Mouse (Mus musculus) testis, postnatal 10 days (tissue): Measurements from ENCODE around the gene Ctsd.
A peak's percentile ranks its signal among the peaks of the same experiment; 100 is the strongest.

Source experiments
- DNase-seq: peaks from one replicate; pipeline ENCODE4 v3.0.0; 2021; ENCODE audit warnings: low spot score

Ctsd gene

DNA sequence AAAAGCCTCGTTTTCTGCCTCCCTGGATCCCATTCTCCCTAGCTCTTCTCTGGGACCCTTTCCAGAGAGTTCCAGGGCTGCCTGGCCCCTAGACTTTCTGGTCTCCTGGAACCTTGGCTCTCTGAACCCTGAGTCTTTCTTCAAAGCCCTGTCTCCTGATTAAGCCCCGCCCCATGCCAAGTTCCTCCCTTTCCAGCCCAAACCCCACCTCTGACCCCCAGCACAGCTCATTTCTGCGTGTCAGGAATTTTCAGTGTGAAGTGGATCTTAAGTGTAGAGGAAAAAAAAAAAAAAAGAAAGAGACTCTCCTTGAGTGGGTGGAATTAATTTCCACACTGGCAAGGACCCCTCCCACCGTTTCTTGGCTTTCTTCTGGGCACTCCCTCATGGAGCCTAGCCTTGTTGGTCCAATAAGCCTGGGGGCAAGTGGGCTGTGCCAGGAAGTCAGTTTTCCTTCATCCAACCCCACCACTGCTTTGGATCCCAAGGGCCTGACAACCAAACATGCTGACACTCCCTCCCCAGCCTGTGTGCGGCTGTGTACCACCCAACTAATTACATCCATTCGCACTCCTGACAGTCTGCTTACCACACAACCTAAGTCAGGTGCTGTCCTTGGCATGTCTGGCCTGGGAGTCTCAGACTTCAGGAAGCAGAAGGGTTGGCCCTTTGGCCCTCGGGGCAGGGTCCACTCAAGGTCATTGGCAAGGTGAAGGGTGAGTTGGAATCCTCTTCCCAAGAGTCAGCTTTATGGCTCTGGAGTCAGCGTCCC, 14.0 kb downstream of the Ctsd start, which contains the start of gene Ifitm10:
Gene Ifitm10 (minus strand): TSS at position 113 of the 772 bp plus-strand sequence.
- no peak for DNase-seq

DNA sequence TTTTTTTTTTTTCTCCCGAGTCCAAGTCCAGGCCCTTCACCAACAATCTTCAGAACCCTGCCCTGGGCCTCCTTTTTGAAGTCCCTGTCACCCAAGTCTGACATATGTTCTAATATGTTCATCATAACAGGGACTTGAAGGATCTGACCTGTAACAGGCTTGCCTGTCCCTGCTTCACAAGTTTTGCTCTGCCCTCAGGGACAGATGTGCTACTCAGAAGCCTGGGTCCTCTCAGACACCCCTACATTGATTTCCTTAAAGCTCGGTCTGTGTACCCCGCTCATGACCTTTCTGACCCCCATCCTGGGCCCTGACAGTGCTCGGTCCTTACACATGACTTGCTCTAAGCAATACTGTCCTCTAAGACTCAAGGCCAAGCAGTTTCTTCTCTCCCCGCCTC, 14.8 kb downstream of the Ctsd start:
- no peak for DNase-seq

- no peak for DNase-seq
These were observed 15.8 kb downstream of the Ctsd start for GRCm38 (mm10) chr7:142371768-142372661.

- no peak for DNase-seq
These were observed 16.5 kb downstream of the Ctsd start for GRCm38 (mm10) chr7:142371398-142371767.

DNA sequence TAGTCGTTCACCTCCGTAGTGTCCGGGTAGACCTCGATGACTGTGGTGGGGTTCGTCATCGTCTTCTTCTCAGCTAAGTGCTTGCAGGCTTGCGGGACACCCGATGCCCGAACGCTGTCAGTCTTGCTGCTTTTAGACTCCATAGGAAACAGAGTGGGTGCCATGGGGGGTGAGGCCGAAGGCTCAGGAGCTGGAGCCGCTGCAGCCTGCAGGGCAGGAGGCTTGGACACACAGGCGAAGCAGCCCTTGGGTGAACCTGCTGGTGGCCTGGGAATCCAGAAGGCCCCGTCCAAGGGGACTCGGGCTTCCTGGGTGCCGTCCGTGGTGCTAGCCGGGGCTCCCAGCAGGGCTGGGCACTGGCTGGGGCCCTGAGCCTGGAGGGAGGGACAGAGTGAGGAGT, 16.9 kb downstream of the Ctsd start:
- no peak for DNase-seq

DNA sequence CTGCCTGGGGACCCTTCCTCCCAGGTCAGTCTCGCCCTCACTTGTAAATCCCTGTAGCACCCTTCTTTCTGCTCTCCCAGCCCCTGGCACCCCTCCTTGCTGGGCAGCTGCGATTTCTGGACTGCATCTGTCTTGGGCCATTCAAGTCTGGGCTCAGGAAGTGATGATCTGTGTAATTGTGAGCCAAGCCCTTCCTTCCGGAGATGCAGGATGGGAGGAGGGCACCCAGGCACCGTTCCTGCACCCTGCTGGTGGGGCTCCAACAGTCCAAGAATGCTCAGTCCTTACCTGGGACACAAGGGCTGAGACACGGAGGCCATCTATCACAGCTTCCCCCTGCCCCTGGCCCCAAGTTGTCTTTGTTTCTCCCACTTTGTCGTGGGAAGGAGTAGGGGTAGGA, 18.0 kb downstream of the Ctsd start:
- no peak for DNase-seq

GRCm38 (mm10) chr7:142368856-142369255, 19.0 kb downstream of the Ctsd start:
- DNase-seq, result no peak

DNA sequence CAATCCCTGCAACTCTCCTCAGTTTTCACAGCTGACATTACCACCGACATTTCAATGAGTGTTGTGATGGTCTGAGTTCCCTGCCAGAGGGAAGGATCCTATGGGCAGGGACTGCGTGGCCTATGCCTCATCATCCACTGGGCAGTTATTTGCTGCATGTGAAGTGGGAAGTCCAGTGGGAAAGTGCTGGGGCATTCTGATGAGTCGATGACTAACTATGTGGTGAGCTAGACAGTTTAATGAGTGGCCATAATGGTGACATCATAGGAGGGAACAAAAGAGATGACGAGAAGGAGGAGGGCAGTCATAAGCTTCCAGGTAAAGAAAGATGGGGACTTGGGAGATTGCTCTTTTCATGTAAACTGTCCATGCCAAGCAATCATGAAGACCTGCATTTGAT, 24.7 kb downstream of the Ctsd start:
- no peak for DNase-seq

- no peak for DNase-seq
These were observed 27.1 kb downstream of the Ctsd start for GRCm38 (mm10) chr7:142360743-142361142.

DNA sequence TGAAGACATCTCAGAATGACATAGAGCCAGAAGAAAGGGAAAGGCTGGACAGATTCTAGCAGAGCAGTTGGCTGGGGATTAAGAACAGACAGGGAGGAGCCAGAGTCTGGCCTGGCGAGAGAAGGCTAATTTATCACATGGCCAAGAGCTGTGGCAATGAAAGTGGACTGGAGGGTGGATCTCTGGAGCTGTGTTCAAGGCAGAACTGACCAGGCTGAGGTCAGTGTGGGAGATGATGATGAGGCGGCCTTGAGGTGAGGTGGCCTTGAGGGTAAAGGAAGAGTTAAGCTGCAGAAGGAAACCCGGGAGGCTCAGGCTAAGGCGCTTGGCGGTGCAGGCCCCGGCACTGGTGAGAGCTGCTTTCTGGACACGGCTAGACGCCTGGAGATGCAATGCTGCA, 28.7 kb downstream of the Ctsd start:
- no peak for DNase-seq

GRCm38 (mm10) chr7:142357566-142357965, 30.3 kb downstream of the Ctsd start:
- DNase-seq, result no peak

- no peak for DNase-seq
These were observed 33.1 kb downstream of the Ctsd start for GRCm38 (mm10) chr7:142354661-142355233.

- no peak for DNase-seq
These were observed 34.0 kb downstream of the Ctsd start for GRCm38 (mm10) chr7:142353854-142354253.

- DNase-seq, result no peak
These were observed 36.3 kb downstream of the Ctsd start for GRCm38 (mm10) chr7:142351569-142351968.

DNA sequence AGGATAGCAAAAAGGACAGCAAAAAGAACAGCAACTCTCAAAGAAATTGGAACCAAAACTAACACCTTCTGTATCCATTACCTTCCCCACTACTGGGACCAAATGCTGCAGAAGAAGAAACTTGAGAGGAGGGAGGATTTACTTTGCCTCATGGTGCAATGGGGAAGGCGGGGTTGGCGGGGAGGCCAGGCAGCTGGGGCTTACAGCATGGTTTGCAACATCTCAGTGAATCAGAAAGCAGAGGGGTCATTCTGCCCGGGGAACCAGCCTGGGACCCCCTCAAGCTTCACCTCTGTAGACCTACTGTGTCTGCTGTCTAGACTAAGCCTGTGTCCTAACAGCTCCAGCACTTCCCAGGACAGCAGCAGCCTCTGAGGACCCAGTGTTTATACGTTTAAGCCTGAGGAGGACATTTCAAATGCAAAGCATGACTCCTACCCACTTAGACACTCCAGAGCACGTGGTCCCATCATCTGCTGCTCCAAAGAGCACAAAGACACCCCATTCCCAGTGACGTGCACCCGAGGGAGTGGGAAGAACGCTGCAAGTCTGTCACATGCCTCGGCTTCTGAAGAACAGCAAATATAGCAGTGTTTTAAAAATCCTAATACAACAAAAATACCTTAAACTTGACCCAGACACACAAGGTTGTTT, 38.4 kb downstream of the Ctsd start:
- DNase-seq, result no peak

GRCm38 (mm10) chr7:142347542-142347941, 40.3 kb downstream of the Ctsd start:
- DNase-seq, result no peak

GRCm38 (mm10) chr7:142342247-142342640, 45.6 kb downstream of the Ctsd start:
- no peak for DNase-seq

GRCm38 (mm10) chr7:142341564-142342246, 46.1 kb downstream of the Ctsd start:
- DNase-seq, result no peak

- no peak for DNase-seq
These were observed 47.4 kb downstream of the Ctsd start for GRCm38 (mm10) chr7:142340269-142340970.

DNA sequence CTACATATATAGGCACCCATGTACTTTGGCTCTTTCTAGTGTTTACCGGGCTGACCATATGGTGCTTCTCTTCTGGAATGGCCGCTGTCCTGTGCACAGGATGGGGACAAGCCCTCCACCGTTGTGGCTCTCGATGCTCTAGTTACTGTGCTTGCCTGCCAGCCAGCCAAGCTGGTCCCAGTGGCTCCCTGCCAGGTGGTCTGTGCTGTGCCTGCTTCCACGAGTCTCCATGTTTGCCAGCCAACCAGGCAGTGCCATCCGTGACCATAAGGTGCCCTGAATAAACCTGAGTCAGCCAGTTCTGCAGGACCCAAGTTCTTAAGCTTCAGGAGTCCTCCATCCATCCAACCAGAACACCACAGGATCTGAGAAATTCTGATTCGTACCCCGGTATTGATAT, 52.7 kb downstream of the Ctsd start:
- DNase-seq, result peak; percentile 51

GRCm38 (mm10) chr7:142334246-142334645, 53.6 kb downstream of the Ctsd start:
- peak; percentile 96 for DNase-seq
